Mouse (Mus musculus) embryonic facial prominence, embryonic 12.5 days (tissue): ENCODE measurements around the gene Nubp2. TPM values are rescaled to one million over a fixed set of nuclear protein-coding genes. Genes with fewer than 3 reads are reported as not detected.

ENCODE experiments used
- ATAC-seq: fragments of 200-750 bp; cut with Nextera tagmentation; 2 replicates; pipeline ENCODE4 v1.8.0; 2017; ENCODE audit not compliant: insufficient number of reproducible peaks, insufficient read depth, low FRiP score, low TSS enrichment
- H3K27ac ChIP-seq: fragments of 300-500 bp; sonication (generic); 2 replicates; pipeline ENCODE4 v1.5.1; 2016; ENCODE audit warnings: mild to moderate bottlenecking
- H3K27me3 ChIP-seq: fragments of 300-500 bp; sonication (generic); 2 replicates; pipeline ENCODE4 v1.6.1; 2016; ENCODE audit warnings: mild to moderate bottlenecking, moderate library complexity
- H3K36me3 ChIP-seq: fragments of 300-500 bp; sonication (generic); 2 replicates; pipeline ENCODE4 v1.6.1; 2016; ENCODE audit warnings: mild to moderate bottlenecking
- H3K4me1 ChIP-seq: fragments of 300-500 bp; sonication (generic); 2 replicates; pipeline ENCODE4 v1.6.1; 2016
- H3K4me2 ChIP-seq: fragments of 300-500 bp; sonication (generic); replicated peaks from 2 replicates; pipeline ENCODE4 v1.6.1; 2016; ENCODE audit warnings: mild to moderate bottlenecking, moderate library complexity
- H3K4me3 ChIP-seq: fragments of 300-500 bp; sonication (generic); 2 replicates; pipeline ENCODE4 v1.5.1; 2016; ENCODE audit warnings: mild to moderate bottlenecking
- H3K9ac ChIP-seq: fragments of 300-500 bp; sonication (generic); 2 replicates; pipeline ENCODE4 v1.6.1; 2016; ENCODE audit warnings: mild to moderate bottlenecking, moderate library complexity
- H3K9me3 ChIP-seq: fragments of 300-500 bp; sonication (generic); 2 replicates; pipeline ENCODE4 v1.6.1; 2016; ENCODE audit warnings: mild to moderate bottlenecking, moderate library complexity
- WGBS: fragments of 180-500 bp; shearing (Covaris S2); methylation state at CpG from one replicate; pipeline ENCODE4 v1.1.7; 2016; 5-methylcytosine and 5-hydroxymethylcytosine counted together
- polyA plus RNA-seq: library from polyadenylated mRNA; unstranded; fragments of >200 nt; fragmentation: Nextera tagmentation; extraction: Ambion mirVana; gene quantifications from 2 replicates; pipeline ENCODE4 v1.2.1, GENCODE M21; 2016

The Nubp2 gene
- polyA plus RNA-seq, 1 experiment from 2014 or later: 49.7 TPM

- Histone ChIP-seq H3K4me3 (no peak overlapping the region), H3K4me1 (peaks cover 3% of the 10 kb centered on the region; the same call in 1 of the 2 replicates), H3K4me2 (no peak overlapping the region), H3K27ac (no peak overlapping the region; the same call in 1 of the 2 replicates), H3K36me3 (peaks cover 3% of the 10 kb centered on the region), H3K9me3 (no peaks in the 10 kb centered on the region), H3K27me3 (no peaks in the 10 kb centered on the region), H3K9ac (peak overlapping the region; percentile 31)
- 51% methylated on average over 10 of the region's 10 CpGs for WGBS
- ATAC-seq: no peak
Observed at GRCm38 (mm10) chr17:24877336-24878116, 8.6 kb downstream of the Nubp2 start.

- Histone ChIP-seq H3K9ac (no peak overlapping the region), H3K4me3 (no peak overlapping the region), H3K4me2 (no peak overlapping the region), H3K4me1 (no peaks in the 10 kb centered on the region; the same call in 1 of the 2 replicates), H3K36me3 (no peaks in the 10 kb centered on the region), H3K9me3 (no peaks in the 10 kb centered on the region), H3K27ac (no peak overlapping the region), H3K27me3 (no peaks in the 10 kb centered on the region)
- ATAC-seq: no peak
- 80% methylated on average over 8 of the region's 8 CpGs for WGBS
Observed at GRCm38 (mm10) chr17:24874989-24875388, 11.2 kb downstream of the Nubp2 start.

DNA sequence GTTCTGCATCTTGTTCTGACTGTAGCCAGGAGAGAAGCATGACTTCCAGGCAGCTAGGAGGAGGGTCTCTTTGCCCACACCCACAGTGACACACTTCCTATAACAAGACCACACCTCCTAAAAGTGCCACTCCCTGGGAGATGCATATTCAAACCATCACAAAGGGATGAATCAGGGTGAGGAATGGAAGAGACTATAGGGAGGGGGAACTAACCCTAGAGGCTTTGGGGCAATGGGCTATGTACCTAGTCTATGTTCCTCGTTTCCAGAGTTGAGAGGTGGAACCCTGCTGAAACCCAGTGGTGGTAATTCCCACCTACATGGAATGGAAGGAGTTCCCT is 11.8 kb downstream of the Nubp2 start:
- Histone ChIP-seq H3K4me2 (no peak overlapping the region), H3K27me3 (no peaks in the 10 kb centered on the region), H3K4me1 (no peaks in the 10 kb centered on the region; the same call in 1 of the 2 replicates), H3K9ac (no peak overlapping the region), H3K4me3 (no peak overlapping the region), H3K9me3 (no peaks in the 10 kb centered on the region), H3K27ac (no peak overlapping the region), H3K36me3 (no peaks in the 10 kb centered on the region)
- WGBS: 58% methylated on average over 1 of the region's 1 CpGs
- ATAC-seq: no peak

GRCm38 (mm10) chr17:24873695-24874404 is 12.3 kb downstream of the Nubp2 start:
- ATAC-seq: no peak
- H3K27ac ChIP-seq: no peak overlapping the region
- H3K4me1 ChIP-seq: no peaks in the 10 kb centered on the region; the same call in 1 of the 2 replicates
- H3K9me3 ChIP-seq: no peaks in the 10 kb centered on the region
- H3K4me2 ChIP-seq: no peak overlapping the region
- no peak overlapping the region for H3K9ac ChIP-seq
- H3K27me3 ChIP-seq: no peaks in the 10 kb centered on the region
- 48% methylated on average over 4 of the region's 4 CpGs for WGBS
- no peak overlapping the region for H3K4me3 ChIP-seq
- H3K36me3 ChIP-seq: no peaks in the 10 kb centered on the region

DNA sequence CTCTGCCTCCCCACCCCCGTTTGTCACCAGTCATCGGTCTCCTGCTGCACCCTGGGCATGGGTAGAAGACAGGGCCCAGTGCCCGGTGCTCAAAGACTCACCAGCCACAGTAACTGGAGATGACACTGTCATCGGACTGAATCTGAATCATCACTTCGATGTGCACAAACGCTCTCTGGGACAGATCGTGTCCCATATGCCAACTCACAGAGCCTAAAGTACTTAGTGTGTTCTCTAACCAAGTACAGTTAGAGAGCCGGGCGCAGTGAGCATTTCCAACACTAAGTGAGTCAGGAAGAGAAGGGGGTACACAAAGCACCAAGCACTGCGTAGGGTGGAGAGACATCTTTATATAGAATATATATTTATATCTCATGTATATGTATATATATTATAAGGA is 18.2 kb downstream of the Nubp2 start:
- Histone ChIP-seq H3K9me3 (no peaks in the 10 kb centered on the region), H3K27me3 (no peaks in the 10 kb centered on the region), H3K4me2 (no peak overlapping the region), H3K27ac (no peak overlapping the region), H3K4me3 (no peak overlapping the region), H3K4me1 (no peaks in the 10 kb centered on the region), H3K9ac (no peak overlapping the region), H3K36me3 (peaks cover 11% of the 10 kb centered on the region; the same call in 1 of the 2 replicates)
- 91% methylated on average over 10 of the region's 10 CpGs for WGBS
- ATAC-seq: no peak

GRCm38 (mm10) chr17:24865776-24866175 is 20.4 kb downstream of the Nubp2 start, which contains the start of gene Igfals:
Gene Igfals (plus strand): TSS chr17:24865997.
- WGBS: 88% methylated on average over 8 of the region's 8 CpGs
- Histone ChIP-seq H3K9ac (no peak within 1 kb of the TSS), H3K4me3 (no peak within 1 kb of the TSS), H3K9me3 (no peaks in the 10 kb centered on the region), H3K27ac (no peak within 1 kb of the TSS), H3K4me1 (no peaks in the 10 kb centered on the region), H3K4me2 (no peak within 1 kb of the TSS), H3K27me3 (no peaks in the 10 kb centered on the region), H3K36me3 (peaks cover 28% of the 10 kb centered on the region; the same call in 1 of the 2 replicates)
- ATAC-seq: no peak

DNA sequence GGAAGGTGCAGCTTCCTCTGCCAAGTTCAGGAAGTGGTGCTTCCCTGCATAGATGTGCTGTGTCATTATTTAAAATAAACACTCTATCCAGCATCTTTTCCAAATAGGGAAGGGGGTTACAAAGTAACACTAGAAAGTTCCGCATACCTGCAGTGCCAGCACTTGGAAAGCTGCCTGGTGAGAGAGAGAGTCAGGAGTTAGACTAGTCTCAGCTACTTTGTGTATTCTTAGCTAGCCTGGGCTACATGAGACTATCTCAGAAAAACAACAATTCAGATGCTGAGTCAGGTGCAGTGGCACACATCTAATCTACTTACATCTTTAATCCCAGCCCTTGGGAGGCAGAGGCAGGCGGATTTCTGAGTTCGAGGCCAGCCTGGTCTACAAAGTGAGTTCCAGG is 24.4 kb downstream of the Nubp2 start:
- Histone ChIP-seq H3K4me1 (no peaks in the 10 kb centered on the region), H3K4me2 (no peak overlapping the region), H3K9me3 (no peaks in the 10 kb centered on the region), H3K27ac (no peak overlapping the region), H3K27me3 (no peaks in the 10 kb centered on the region), H3K4me3 (no peak overlapping the region), H3K9ac (no peak overlapping the region), H3K36me3 (peaks cover 40% of the 10 kb centered on the region; the same call in 1 of the 2 replicates)
- no peak for ATAC-seq
- 88% methylated on average over 3 of the region's 3 CpGs for WGBS

- ATAC-seq: no peak
- no peak overlapping the region for H3K4me3 ChIP-seq
- H3K4me1 ChIP-seq: no peaks in the 10 kb centered on the region
- no peak overlapping the region for H3K9ac ChIP-seq
- no peak overlapping the region for H3K4me2 ChIP-seq
- no peaks in the 10 kb centered on the region for H3K27me3 ChIP-seq
- H3K27ac ChIP-seq: no peak overlapping the region
- peaks cover 41% of the 10 kb centered on the region; the same call in 1 of the 2 replicates for H3K36me3 ChIP-seq
- 89% methylated on average over 8 of the region's 8 CpGs for WGBS
- no peaks in the 10 kb centered on the region for H3K9me3 ChIP-seq
Observed at GRCm38 (mm10) chr17:24860076-24860475, 26.1 kb downstream of the Nubp2 start.

DNA sequence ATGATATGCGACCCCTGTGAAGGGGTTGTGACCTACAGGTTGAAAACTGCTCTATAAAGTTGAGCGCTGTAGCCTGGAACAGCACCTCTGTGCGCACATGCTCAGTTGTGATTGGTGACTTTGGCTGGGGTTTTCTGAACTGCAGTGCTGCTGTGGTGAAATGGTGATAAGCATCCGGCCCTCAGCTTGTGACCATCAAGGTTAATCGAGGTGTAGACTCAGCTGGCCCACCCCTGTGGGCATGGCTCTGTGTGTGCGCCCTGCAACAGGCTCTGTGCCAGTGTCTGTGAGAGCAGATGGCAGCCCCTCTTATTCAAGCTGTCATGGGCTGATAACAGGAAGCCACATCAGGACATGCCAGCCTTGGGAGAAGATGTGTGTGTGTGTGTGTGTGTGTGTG is 27.2 kb downstream of the Nubp2 start:
- Histone ChIP-seq H3K36me3 (peaks cover 39% of the 10 kb centered on the region; the same call in 1 of the 2 replicates), H3K4me2 (no peak overlapping the region), H3K27ac (no peak overlapping the region), H3K9me3 (no peaks in the 10 kb centered on the region), H3K4me1 (no peaks in the 10 kb centered on the region), H3K4me3 (no peak overlapping the region), H3K27me3 (no peaks in the 10 kb centered on the region), H3K9ac (no peak overlapping the region)
- WGBS: 85% methylated on average over 6 of the region's 6 CpGs
- ATAC-seq: no peak

DNA sequence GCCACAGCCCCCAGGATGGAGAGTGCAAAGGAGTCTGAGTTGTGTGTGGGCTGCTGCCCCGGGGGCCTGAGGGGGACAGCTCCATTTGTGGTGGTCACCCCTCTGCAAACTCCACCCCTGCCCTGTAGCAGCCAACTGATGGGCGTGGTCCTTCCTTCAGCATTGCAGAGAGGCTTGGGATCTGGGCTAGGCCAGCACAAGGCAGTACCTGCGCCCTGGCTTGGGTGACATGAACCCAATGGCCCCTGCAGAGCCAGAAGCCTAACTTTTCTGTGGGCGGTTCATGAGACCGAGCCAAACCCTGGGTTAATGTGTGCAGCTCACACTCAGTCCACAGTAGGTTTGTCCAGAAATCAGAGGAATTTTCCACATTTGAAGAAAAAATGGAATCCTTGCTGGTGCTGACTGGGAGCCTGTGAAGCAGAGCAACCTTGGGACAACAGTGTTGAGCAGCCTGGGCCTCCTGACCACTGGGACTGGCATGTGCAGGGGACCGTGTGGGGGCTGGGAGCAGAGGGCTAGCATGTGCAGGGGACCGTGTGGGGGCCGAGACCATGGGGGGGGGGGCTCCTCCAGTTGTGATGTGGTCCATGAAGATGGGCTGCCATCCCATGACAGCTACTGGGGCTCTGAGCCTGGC is 28.2 kb downstream of the Nubp2 start:
- Histone ChIP-seq H3K9me3 (no peaks in the 10 kb centered on the region), H3K27me3 (no peaks in the 10 kb centered on the region), H3K4me3 (no peak overlapping the region), H3K9ac (no peak overlapping the region), H3K4me2 (no peak overlapping the region), H3K27ac (no peak overlapping the region), H3K4me1 (no peaks in the 10 kb centered on the region), H3K36me3 (peaks cover 46% of the 10 kb centered on the region)
- WGBS: 85% methylated on average over 8 of the region's 8 CpGs
- ATAC-seq: no peak

DNA sequence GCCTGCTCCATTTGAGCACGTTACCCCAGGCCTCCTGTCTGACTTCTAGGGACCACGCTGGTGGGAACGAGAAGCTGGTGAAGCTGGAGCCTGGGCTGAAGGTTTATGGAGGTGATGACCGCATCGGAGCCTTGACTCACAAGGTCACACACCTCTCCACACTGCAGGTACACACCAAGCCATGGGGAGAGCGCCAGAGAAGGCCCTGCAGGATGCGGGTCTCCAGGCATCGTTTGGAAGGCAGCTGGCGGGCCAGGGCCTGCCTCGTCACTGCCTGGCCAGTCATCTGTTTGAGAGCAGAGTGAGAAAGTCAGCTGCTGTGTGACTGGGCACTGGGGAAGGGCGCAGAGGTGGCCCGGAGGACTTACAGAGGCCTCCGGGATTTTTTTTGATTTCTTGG is 29.6 kb downstream of the Nubp2 start:
- peaks cover 3% of the 10 kb centered on the region; the same call in 1 of the 2 replicates for H3K27me3 ChIP-seq
- no peak for ATAC-seq
- no peaks in the 10 kb centered on the region for H3K9me3 ChIP-seq
- H3K27ac ChIP-seq: no peak overlapping the region
- no peak overlapping the region for H3K9ac ChIP-seq
- peaks cover 41% of the 10 kb centered on the region for H3K36me3 ChIP-seq
- no peak overlapping the region for H3K4me2 ChIP-seq
- 89% methylated on average over 13 of the region's 13 CpGs for WGBS
- H3K4me1 ChIP-seq: no peaks in the 10 kb centered on the region
- no peak overlapping the region for H3K4me3 ChIP-seq
